Mouse (Mus musculus) heart, embryonic 14.5 days (tissue): Measurements from ENCODE around the gene Dnajb2. TPM values are rescaled to one million over a fixed set of nuclear protein-coding genes. Genes with fewer than 3 reads are reported as not detected.
"Not testable (repeated sequence)": the region's sequence is repeated elsewhere in the genome, so short reads cannot be mapped to it uniquely, and the experiment has no call there.

ENCODE experiments used
- ATAC-seq: fragments of 200-750 bp; cut with Nextera tagmentation; 2 replicates; pipeline ENCODE4 v1.8.0; 2017; ENCODE audit warnings: low read depth, moderate TSS enrichment; ENCODE audit not compliant: insufficient number of reproducible peaks, insufficient read depth, low FRiP score
- H3K27ac ChIP-seq, 2 experiments: fragments of 200-500 bp in 1 of 2; fragments of 300-500 bp in 1 of 2; sonication (generic) in 1 of 2; replicated peaks in 1 of 2; 2 replicates each; pipeline ENCODE4 v1.5.1; 2012 to 2014; ENCODE audit warnings: low read depth in 2 of 2, low read length in 2 of 2, control low read depth in 1 of 2, mild to moderate bottlenecking in 1 of 2, mixed read lengths in 1 of 2; ENCODE audit not compliant: control insufficient read depth in 1 of 2, insufficient read depth in 1 of 2
- H3K27me3 ChIP-seq: fragments of 300-500 bp; sonication (generic); 2 replicates; pipeline ENCODE4 v1.6.1; 2014; ENCODE audit warnings: mild to moderate bottlenecking, low read length, control low read depth; ENCODE audit not compliant: control insufficient read depth, insufficient read depth
- H3K36me3 ChIP-seq: fragments of 300-500 bp; sonication (generic); 2 replicates; pipeline ENCODE4 v1.6.1; 2014; ENCODE audit warnings: mild to moderate bottlenecking, control low read depth, low read length, mixed read lengths; ENCODE audit not compliant: control insufficient read depth, insufficient read depth
- H3K4me1 ChIP-seq, 2 experiments: fragments of 200-500 bp in 1 of 2; fragments of 300-500 bp in 1 of 2; sonication (generic) in 1 of 2; 2 replicates each; pipeline ENCODE4 v1.6.1; 2012 to 2014; ENCODE audit warnings: low read length in 2 of 2, control low read depth in 1 of 2, mixed read lengths in 1 of 2; ENCODE audit not compliant: control insufficient read depth in 2 of 2, insufficient read depth in 2 of 2
- H3K4me2 ChIP-seq: fragments of 300-500 bp; sonication (generic); 2 replicates; pipeline ENCODE4 v1.6.1; 2014; ENCODE audit warnings: mild to moderate bottlenecking, low read length
- H3K4me3 ChIP-seq, 2 experiments: fragments of 200-500 bp in 1 of 2; fragments of 300-500 bp in 1 of 2; sonication (generic) in 1 of 2; 2 replicates each; pipeline ENCODE4 v1.5.1; 2012 to 2014; ENCODE audit warnings: low read length in 2 of 2, mild to moderate bottlenecking in 2 of 2, control low read depth in 1 of 2, low read depth in 1 of 2, moderate library complexity in 1 of 2; ENCODE audit not compliant: control insufficient read depth in 1 of 2, insufficient read depth in 1 of 2
- H3K9ac ChIP-seq: fragments of 300-500 bp; sonication (generic); 2 replicates; pipeline ENCODE4 v1.6.1; 2014; ENCODE audit warnings: mild to moderate bottlenecking, low read length
- H3K9me3 ChIP-seq: fragments of 300-500 bp; sonication (generic); 2 replicates; pipeline ENCODE4 v1.6.1; 2016; ENCODE audit warnings: low read length, control low read depth; ENCODE audit not compliant: control insufficient read depth
- WGBS: fragments of 180-500 bp; shearing (Covaris S2); extraction: QIAGEN DNeasy Blood & Tissue Kit; methylation state at CpG from one replicate; pipeline ENCODE4 v1.1.7; 2014; 5-methylcytosine and 5-hydroxymethylcytosine counted together
- polyA plus RNA-seq: library from polyadenylated mRNA; unstranded; fragments of >200 nt; fragmentation: Nextera tagmentation; extraction: Ambion mirVana; gene quantifications from 2 replicates; pipeline ENCODE4 v1.2.1, GENCODE M21; 2014

Dnajb2 gene
- polyA plus RNA-seq, 1 experiment from 2014 or later, result 16.9 TPM

DNA sequence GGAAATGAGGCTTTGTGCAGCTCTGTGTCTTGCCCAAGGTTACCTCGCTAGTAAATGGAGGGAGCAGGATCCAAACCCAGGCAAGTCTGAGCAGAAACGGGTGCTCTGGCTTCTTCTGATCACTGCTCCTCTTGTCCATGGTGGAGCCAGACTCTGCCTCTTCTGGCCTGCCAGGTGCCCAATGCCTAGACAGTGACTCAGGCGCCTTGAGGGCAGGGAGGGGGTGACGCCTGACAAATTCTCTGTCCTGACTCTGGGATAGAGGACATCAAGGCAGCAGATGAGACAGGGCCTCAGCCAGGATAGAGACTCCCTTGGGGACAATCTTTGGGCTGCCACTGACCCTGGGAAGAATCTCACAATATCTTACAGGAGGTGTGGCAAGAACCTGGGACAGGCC, 5.0 kb upstream of the Dnajb2 start:
- no peak overlapping the region for H3K27ac ChIP-seq
- H3K36me3 ChIP-seq, result no peaks in the 10 kb centered on the region
- ATAC-seq, result no peak
- peaks cover 8 to 20% of the 10 kb centered on the region in 2 experiments for H3K4me1 ChIP-seq
- WGBS, result 61% methylated on average over 4 of the region's 4 CpGs
- no peaks in the 10 kb centered on the region for H3K9me3 ChIP-seq
- no peak overlapping the region for H3K4me2 ChIP-seq
- no peaks in the 10 kb centered on the region for H3K27me3 ChIP-seq
- no peak overlapping the region for H3K9ac ChIP-seq
- no peak overlapping the region for H3K4me3 ChIP-seq

GRCm38 (mm10) chr1:75231664-75232152, 4.5 kb upstream of the Dnajb2 start, which contains the start of gene A630095N17Rik:
A630095N17Rik (minus strand) TSS chr1:75232102.
- Histone ChIP-seq H3K4me1 (peaks cover 8 to 20% of the 10 kb centered on the region in 2 experiments), H3K4me3 (no peak within 1 kb of the TSS), H3K36me3 (no peaks in the 10 kb centered on the region), H3K9me3 (no peaks in the 10 kb centered on the region), H3K9ac (no peak within 1 kb of the TSS), H3K4me2 (no peak within 1 kb of the TSS), H3K27me3 (no peaks in the 10 kb centered on the region), H3K27ac (no peak within 1 kb of the TSS)
- ATAC-seq, result no peak
- 59% methylated on average over 5 of the region's 5 CpGs for WGBS

DNA sequence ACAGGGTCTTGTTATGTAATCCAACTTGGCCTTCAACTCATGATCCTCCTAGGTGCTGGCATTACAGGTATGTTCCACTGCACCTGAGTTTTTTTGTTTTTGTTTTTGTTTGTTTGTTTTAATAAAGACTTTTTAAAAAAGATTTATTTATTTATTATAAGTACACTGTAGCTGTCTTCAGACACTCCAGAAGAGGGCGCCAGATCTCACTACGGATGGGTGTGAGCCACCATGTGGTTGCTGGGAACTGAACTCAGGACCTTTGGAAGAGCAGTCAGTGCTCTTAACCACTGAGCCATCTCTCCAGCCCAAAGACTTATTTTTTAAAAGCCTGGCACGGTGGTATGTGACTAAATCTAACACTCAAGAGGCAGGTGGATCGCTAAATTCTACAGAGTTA, 3.7 kb upstream of the Dnajb2 start:
- not testable (repeated sequence) for H3K4me3 ChIP-seq, H3K9ac ChIP-seq, H3K9me3 ChIP-seq, H3K27me3 ChIP-seq, H3K27ac ChIP-seq, H3K4me2 ChIP-seq, H3K36me3 ChIP-seq, ATAC-seq
- WGBS, result 58% methylated on average over 4 of the region's 4 CpGs
- H3K4me1 ChIP-seq, result peaks cover 13 to 23% of the 10 kb centered on the region in 2 experiments

GRCm38 (mm10) chr1:75234606-75235005, 1.6 kb upstream of the Dnajb2 start:
- Histone ChIP-seq H3K4me1 (peaks cover 13 to 27% of the 10 kb centered on the region in 2 experiments), H3K9me3 (no peaks in the 10 kb centered on the region), H3K27ac (peak overlapping the region in 1 of 2 experiments; percentile 31; a peak in 1 of 4 replicates), H3K27me3 (no peaks in the 10 kb centered on the region), H3K4me3 (no peak overlapping the region), H3K4me2 (peak overlapping the region; percentile 9; the same call in 1 of the 2 replicates), H3K36me3 (peaks cover 16% of the 10 kb centered on the region), H3K9ac (peak overlapping the region; percentile 36; the same call in 1 of the 2 replicates)
- 0% methylated on average over 8 of the region's 8 CpGs for WGBS
- no peak for ATAC-seq

DNA sequence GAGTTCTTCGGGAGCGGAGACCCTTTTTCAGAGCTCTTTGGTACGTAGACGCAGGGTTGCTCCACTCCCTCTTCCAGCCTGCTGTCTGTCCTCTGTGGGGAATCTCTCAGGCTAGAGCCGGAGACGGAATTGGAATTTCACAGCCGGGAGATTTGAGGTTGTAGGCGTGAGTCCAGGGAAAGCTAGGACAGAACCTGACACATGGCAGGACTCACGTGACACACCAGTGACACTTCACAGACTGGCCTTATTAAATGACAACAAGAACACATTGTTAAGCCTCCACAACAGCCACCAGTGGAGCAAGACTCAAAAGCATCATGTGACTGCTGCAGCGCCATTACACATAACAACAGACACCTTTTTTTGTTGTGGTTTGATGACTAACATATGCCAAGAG, 3.4 kb downstream of the Dnajb2 start:
- 61% methylated on average over 10 of the region's 10 CpGs for WGBS
- Histone ChIP-seq H3K9me3 (no peaks in the 10 kb centered on the region), H3K36me3 (peaks cover 62% of the 10 kb centered on the region), H3K4me1 (peaks cover 13 to 23% of the 10 kb centered on the region in 2 experiments), H3K4me3 (no peak overlapping the region), H3K27ac (peak overlapping the region in 1 of 2 experiments; percentile 30; a peak in 1 of 4 replicates), H3K9ac (no peak overlapping the region), H3K4me2 (no peak overlapping the region), H3K27me3 (no peaks in the 10 kb centered on the region)
- no peak for ATAC-seq

- no peak overlapping the region for H3K27ac ChIP-seq
- peaks cover 57% of the 10 kb centered on the region for H3K36me3 ChIP-seq
- no peaks in the 10 kb centered on the region for H3K27me3 ChIP-seq
- WGBS, result 90% methylated on average over 14 of the region's 14 CpGs
- H3K4me2 ChIP-seq, result no peak overlapping the region
- no peak for ATAC-seq
- H3K9ac ChIP-seq, result no peak overlapping the region
- no peaks in the 10 kb centered on the region for H3K9me3 ChIP-seq
- no peak overlapping the region for H3K4me3 ChIP-seq
- peaks cover 19 to 25% of the 10 kb centered on the region in 2 experiments for H3K4me1 ChIP-seq
Observed at GRCm38 (mm10) chr1:75243411-75243810, 7.2 kb downstream of the Dnajb2 start.

- Histone ChIP-seq H3K4me2 (no peak overlapping the region), H3K4me3 (no peak overlapping the region), H3K9ac (no peak overlapping the region), H3K36me3 (peaks cover 49% of the 10 kb centered on the region), H3K9me3 (no peaks in the 10 kb centered on the region), H3K27ac (no peak overlapping the region), H3K4me1 (peaks cover 24 to 28% of the 10 kb centered on the region in 2 experiments), H3K27me3 (no peaks in the 10 kb centered on the region)
- ATAC-seq, result no peak
- WGBS, result 87% methylated on average over 12 of the region's 12 CpGs
Observed at GRCm38 (mm10) chr1:75244175-75244826, 8.1 kb downstream of the Dnajb2 start.
